In genomic region chr4:132964473-132964872, GRCm38 (mm10) we compare ENCODE assay signal across 19 mouse cellular contexts. TPM values are rescaled to one million over a fixed set of nuclear protein-coding genes. Genes with fewer than 3 reads are reported as not detected.
DNase-seq lines count a peak whose midpoint lies in the region; ATAC-seq lines count a peak whose summit lies in the region.
"Had no signal": no experiment of that assay in that cellular context is flagged by ENCODE, and none has a peak within 500 bp of the region (broad histone marks: within the 10 kb centered on the region; RNA-seq: fewer than 3 reads in every experiment).

No protein-coding gene starts in this region.

- peaks cover 34% of the 10 kb centered on the region for H3K4me1 ChIP-seq in midbrain, embryonic 12.5 days
- H3K4me1 ChIP-seq in midbrain, embryonic 11.5 days (ENCODE audit: control insufficient read depth, insufficient read depth, low read length) = peaks cover 9% of the 10 kb centered on the region
- H3K4me1 ChIP-seq in forebrain, embryonic 13.5 days = peaks cover 35% of the 10 kb centered on the region
- peaks cover 41% of the 10 kb centered on the region for H3K4me1 ChIP-seq in limb, embryonic 12.5 days (replicated peaks)

- H3K4me3 ChIP-seq in midbrain, embryonic 12.5 days = no peak overlapping the region
- H3K4me3 ChIP-seq in midbrain, embryonic 11.5 days (ENCODE audit: low read depth, low read length) = no peak overlapping the region
- no peak overlapping the region for H3K4me3 ChIP-seq in forebrain, embryonic 13.5 days
- no peak overlapping the region for H3K4me3 ChIP-seq in limb, embryonic 12.5 days (replicated peaks)
- H3K4me3 ChIP-seq: embryonic facial prominence, embryonic 12.5 days; heart, embryonic 13.5 days; left cerebral cortex, adult 2 months; limb, embryonic 15.5 days had no signal

- H3K27me3 ChIP-seq in midbrain, embryonic 12.5 days = no peaks in the 10 kb centered on the region
- H3K27me3 ChIP-seq in midbrain, embryonic 11.5 days (ENCODE audit: control insufficient read depth, insufficient read depth, low read length) = no peaks in the 10 kb centered on the region
- no peaks in the 10 kb centered on the region for H3K27me3 ChIP-seq in forebrain, embryonic 13.5 days
- H3K27me3 ChIP-seq in limb, embryonic 12.5 days = no peaks in the 10 kb centered on the region
- H3K27me3 ChIP-seq: embryonic facial prominence, embryonic 12.5 days; heart, embryonic 13.5 days; limb, embryonic 15.5 days had no signal

- peak overlapping the region; percentile 58 for H3K27ac ChIP-seq in midbrain, embryonic 12.5 days (replicated peaks)
- H3K27ac ChIP-seq in midbrain, embryonic 11.5 days (ENCODE audit: low read depth, low read length) = no peak overlapping the region
- H3K27ac ChIP-seq in forebrain, embryonic 13.5 days = peak overlapping the region; percentile 41; the same call in 1 of the 2 replicates
- peak overlapping the region; percentile 56; the same call in 1 of the 2 replicates for H3K27ac ChIP-seq in limb, embryonic 12.5 days
- H3K27ac ChIP-seq: embryonic facial prominence, embryonic 12.5 days; heart, embryonic 13.5 days; left cerebral cortex, adult 2 months; limb, embryonic 15.5 days had no signal

- no peak overlapping the region for H3K9ac ChIP-seq in midbrain, embryonic 12.5 days (replicated peaks)
- H3K9ac ChIP-seq in midbrain, embryonic 11.5 days (ENCODE audit: low read length) = no peak overlapping the region
- peak overlapping the region; percentile 14; the same call in 1 of the 2 replicates for H3K9ac ChIP-seq in forebrain, embryonic 13.5 days
- H3K9ac ChIP-seq in limb, embryonic 12.5 days (replicated peaks) = peak overlapping the region; percentile 12; the same call in 1 of the 2 replicates
- H3K9ac ChIP-seq: embryonic facial prominence, embryonic 12.5 days; heart, embryonic 13.5 days; limb, embryonic 15.5 days; liver, postnatal 0 days had no signal

- DNase-seq in midbrain, embryonic 11.5 days (ENCODE audit: low spot score, missing footprints) = no peak
- no peak for DNase-seq in layer of hippocampus, postnatal 25 days (ENCODE audit: extremely low spot score in 1 of 2, low spot score in 1 of 2)
- DNase-seq in layer of hippocampus, adult 9-10 months (ENCODE audit: low spot score) = no peak
- no peak for DNase-seq in yolk sac, embryonic 10.5 days (ENCODE audit: low spot score)
- DNase-seq: cerebellum, postnatal 36 days; gastrocnemius, postnatal 14 days; kidney, adult 18-20 months; kidney, postnatal 4 days; liver, postnatal 0 days; thymus, adult 18-20 months had no signal

- WGBS in midbrain, embryonic 12.5 days = 8% methylated on average over 5 of the region's 5 CpGs
- WGBS in midbrain, embryonic 11.5 days = 14% methylated on average over 5 of the region's 5 CpGs
- 10% methylated on average over 5 of the region's 5 CpGs for WGBS in forebrain, embryonic 13.5 days
- WGBS in limb, embryonic 12.5 days = 18% methylated on average over 5 of the region's 5 CpGs

- no peak overlapping the region for H3K4me2 ChIP-seq in midbrain, embryonic 12.5 days (replicated peaks)
- H3K4me2 ChIP-seq in midbrain, embryonic 11.5 days = no peak overlapping the region
- no peak overlapping the region for H3K4me2 ChIP-seq in forebrain, embryonic 13.5 days
- H3K4me2 ChIP-seq in limb, embryonic 12.5 days = no peak overlapping the region
- H3K4me2 ChIP-seq: embryonic facial prominence, embryonic 12.5 days; heart, embryonic 13.5 days; limb, embryonic 15.5 days had no signal

- no peaks in the 10 kb centered on the region for H3K36me3 ChIP-seq in midbrain, embryonic 12.5 days
- H3K36me3 ChIP-seq in midbrain, embryonic 11.5 days (ENCODE audit: control insufficient read depth, insufficient read depth, low read length) = no peaks in the 10 kb centered on the region
- H3K36me3 ChIP-seq in forebrain, embryonic 13.5 days (ENCODE audit: poor library complexity, severe bottlenecking) = no peaks in the 10 kb centered on the region
- no peaks in the 10 kb centered on the region for H3K36me3 ChIP-seq in limb, embryonic 12.5 days
- H3K36me3 ChIP-seq: embryonic facial prominence, embryonic 12.5 days; heart, embryonic 13.5 days; limb, embryonic 15.5 days had no signal

- ATAC-seq in midbrain, embryonic 12.5 days (ENCODE audit: low FRiP score, low read depth) = no peak
- no peak for ATAC-seq in midbrain, embryonic 11.5 days (ENCODE audit: low FRiP score)
- ATAC-seq in forebrain, embryonic 13.5 days = no peak
- ATAC-seq in limb, embryonic 12.5 days (ENCODE audit: insufficient number of reproducible peaks, insufficient read depth, low FRiP score, low TSS enrichment, low read depth) = no peak
- ATAC-seq: activated CD4-positive, CD25-positive, alpha-beta regulatory T cell, adult 4 months; CD4-positive, CD25-positive, alpha-beta regulatory T cell, adult 4 months; liver, postnatal 0 days had no signal

- no peaks in the 10 kb centered on the region for H3K9me3 ChIP-seq in midbrain, embryonic 12.5 days
- no peaks in the 10 kb centered on the region for H3K9me3 ChIP-seq in midbrain, embryonic 11.5 days (ENCODE audit: control insufficient read depth, low read length)
- no peaks in the 10 kb centered on the region for H3K9me3 ChIP-seq in forebrain, embryonic 13.5 days (replicated peaks)
- no peaks in the 10 kb centered on the region for H3K9me3 ChIP-seq in limb, embryonic 12.5 days
- H3K9me3 ChIP-seq: embryonic facial prominence, embryonic 12.5 days; heart, embryonic 13.5 days; limb, embryonic 15.5 days had no signal

RNA-seq across cellular contexts. Expression of gene Fgr, which starts 9.4 kb away (rescaled TPM):
- 0.08 and 0.12 TPM in 2 replicates for polyA plus RNA-seq in midbrain, embryonic 12.5 days (2016; fragmentation: Nextera tagmentation; extraction: Ambion mirVana)
- polyA plus RNA-seq in midbrain, embryonic 11.5 days (2014; fragmentation: Nextera tagmentation; extraction: Ambion mirVana) = not detected in 2 replicates
- not detected in 2 replicates for polyA plus RNA-seq in forebrain, embryonic 13.5 days (2015; fragmentation: Nextera tagmentation; extraction: Ambion mirVana)
- polyA plus RNA-seq in limb, embryonic 12.5 days (2016; fragmentation: Nextera tagmentation; extraction: Ambion mirVana) = 0.26 and 0.36 TPM in 2 replicates
- under 1 TPM; 0.07 to 0.14 TPM for total RNA-seq in layer of hippocampus, postnatal 25 days (2021)

RNA-seq across cellular contexts. Expression of gene Fam76a, which starts 42.1 kb away (rescaled TPM):
- 32.1 and 35.3 TPM in 2 replicates for polyA plus RNA-seq in midbrain, embryonic 12.5 days (2016; fragmentation: Nextera tagmentation; extraction: Ambion mirVana)
- polyA plus RNA-seq in midbrain, embryonic 11.5 days (2014; fragmentation: Nextera tagmentation; extraction: Ambion mirVana) = 30.1 and 31.7 TPM in 2 replicates
- 35.2 and 43.5 TPM in 2 replicates for polyA plus RNA-seq in forebrain, embryonic 13.5 days (2015; fragmentation: Nextera tagmentation; extraction: Ambion mirVana)
- polyA plus RNA-seq in limb, embryonic 12.5 days (2016; fragmentation: Nextera tagmentation; extraction: Ambion mirVana) = 25.8 and 31.7 TPM in 2 replicates
- 10 to 100 TPM; 40.1 to 50.5 TPM for total RNA-seq in layer of hippocampus, postnatal 25 days (2021)

RNA-seq across cellular contexts. Expression of gene Ahdc1, which starts 46.6 kb away (rescaled TPM):
- polyA plus RNA-seq in midbrain, embryonic 12.5 days (2016; fragmentation: Nextera tagmentation; extraction: Ambion mirVana) = 8.9 and 9.1 TPM in 2 replicates
- 4.9 and 5.3 TPM in 2 replicates for polyA plus RNA-seq in midbrain, embryonic 11.5 days (2014; fragmentation: Nextera tagmentation; extraction: Ambion mirVana)
- polyA plus RNA-seq in forebrain, embryonic 13.5 days (2015; fragmentation: Nextera tagmentation; extraction: Ambion mirVana) = 7.3 and 8.1 TPM in 2 replicates
- 13.2 and 14.5 TPM in 2 replicates for polyA plus RNA-seq in limb, embryonic 12.5 days (2016; fragmentation: Nextera tagmentation; extraction: Ambion mirVana)
- 100 to 1,000 TPM in 1 of 2 experiments, 10 to 100 TPM in 1; 96.9 to 109 TPM for total RNA-seq in layer of hippocampus, postnatal 25 days (2021)

Comparison
In these comparisons a context has a peak if more than half of its experiments do, and no peak if none do; other contexts are left out.
1. H3K9ac ChIP-seq: peak in forebrain, embryonic 13.5 days (single experiment) and limb, embryonic 12.5 days (single experiment); none in midbrain, embryonic 12.5 days (single experiment) and midbrain, embryonic 11.5 days (single experiment).